Mouse (Mus musculus): ENCODE data around the gene Crls1. TPM values are rescaled to one million over a fixed set of nuclear protein-coding genes. Genes with fewer than 3 reads are reported as not detected.

The Crls1 gene
- total and polyA plus RNA-seq, 3 experiments: 19.5 to 21.9 (median 20.1) TPM

GRCm38 (mm10) chr2:132876991-132877390, 30.5 kb downstream of the Crls1 start:
- TF ChIP-seq EP300 (IDR thresholded peaks at IDR 0.05; ENCODE audit: insufficient read depth, low read depth, low read length): no peak
- TF ChIP-seq CTCF (IDR thresholded peaks at IDR 0.05): no peak
- no peak for TF ChIP-seq POLR2A (IDR thresholded peaks at IDR 0.05; ENCODE audit: insufficient read depth, low read depth, low read length)
- no peak for DNase-seq
- 77% methylated on average over 1 of the region's 1 CpGs for WGBS
- intact Hi-C loops (cut with DNase I): no loop called here
- no peak overlapping the region for H3K9ac ChIP-seq (ENCODE audit: low read depth, low read length)
- H3K79me2 ChIP-seq (replicated peaks; ENCODE audit: control insufficient read depth, insufficient read depth, low read length): no peaks in the 10 kb centered on the region
- no peak overlapping the region for H3K4me3 ChIP-seq
- H3K36me3 ChIP-seq (ENCODE audit: control insufficient read depth, insufficient read depth, low read length): no peaks in the 10 kb centered on the region
- H3K4me1 ChIP-seq (ENCODE audit: control insufficient read depth, insufficient read depth, low read length): no peaks in the 10 kb centered on the region
- H3K27me3 ChIP-seq (ENCODE audit: control insufficient read depth, insufficient read depth, low read length): peaks cover 9% of the 10 kb centered on the region
- no peak overlapping the region for H3K27ac ChIP-seq

- DNase-seq: peak; percentile 18 to 30
- no peak overlapping the region for H3K27ac ChIP-seq
- no peaks in the 10 kb centered on the region for H3K79me2 ChIP-seq (replicated peaks; ENCODE audit: control insufficient read depth, insufficient read depth, low read length)
- intact Hi-C loops (cut with DNase I): no loop called here
- no peaks in the 10 kb centered on the region for H3K36me3 ChIP-seq (ENCODE audit: control insufficient read depth, insufficient read depth, low read length)
- 1% methylated on average over 58 of the region's 58 CpGs for WGBS
- peak overlapping the region; percentile 34 for H3K4me3 ChIP-seq
- TF ChIP-seq CTCF (IDR thresholded peaks at IDR 0.05): no peak
- no peaks in the 10 kb centered on the region for H3K4me1 ChIP-seq (ENCODE audit: control insufficient read depth, insufficient read depth, low read length)
- H3K27me3 ChIP-seq (ENCODE audit: control insufficient read depth, insufficient read depth, low read length): peaks cover 9% of the 10 kb centered on the region
- H3K9ac ChIP-seq (ENCODE audit: low read depth, low read length): peak overlapping the region; percentile 36
Observed at GRCm38 (mm10) chr2:132879261-132880044, 33.0 kb downstream of the Crls1 start.

GRCm38 (mm10) chr2:132880844-132881645, 34.6 kb downstream of the Crls1 start, which contains the start of gene Lrrn4:
Gene Lrrn4 (minus strand): TSS chr2:132880891.
- Histone ChIP-seq H3K9ac (ENCODE audit: low read depth, low read length) (no peak within 1 kb of the TSS), H3K27ac (no peak within 1 kb of the TSS), H3K4me1 (ENCODE audit: control insufficient read depth, insufficient read depth, low read length) (no peaks in the 10 kb centered on the region), H3K36me3 (ENCODE audit: control insufficient read depth, insufficient read depth, low read length) (no peaks in the 10 kb centered on the region), H3K79me2 (replicated peaks; ENCODE audit: control insufficient read depth, insufficient read depth, low read length) (no peaks in the 10 kb centered on the region), H3K4me3 (no peak within 1 kb of the TSS), H3K27me3 (ENCODE audit: control insufficient read depth, insufficient read depth, low read length) (peaks cover 9% of the 10 kb centered on the region)
- no peak for DNase-seq
- TF ChIP-seq CTCF (IDR thresholded peaks at IDR 0.05): no peak
- TF ChIP-seq EP300 (IDR thresholded peaks at IDR 0.05; ENCODE audit: insufficient read depth, low read depth, low read length): no peak
- TF ChIP-seq POLR2A (IDR thresholded peaks at IDR 0.05; ENCODE audit: insufficient read depth, low read depth, low read length): no peak
- intact Hi-C loops (cut with DNase I): no loop called here
- 31% methylated on average over 12 of the region's 12 CpGs for WGBS

- H3K9ac ChIP-seq (ENCODE audit: low read depth, low read length): no peak overlapping the region
- peak in 1 of 2 experiments; percentile 16 for DNase-seq
- peaks cover 2% of the 10 kb centered on the region for H3K27me3 ChIP-seq (ENCODE audit: control insufficient read depth, insufficient read depth, low read length)
- no peaks in the 10 kb centered on the region for H3K4me1 ChIP-seq (ENCODE audit: control insufficient read depth, insufficient read depth, low read length)
- H3K27ac ChIP-seq: no peak overlapping the region
- WGBS: 44% methylated on average over 8 of the region's 8 CpGs
- intact Hi-C loops (cut with DNase I): no loop called here
- no peak for TF ChIP-seq EP300 (IDR thresholded peaks at IDR 0.05; ENCODE audit: insufficient read depth, low read depth, low read length)
- TF ChIP-seq CTCF (IDR thresholded peaks at IDR 0.05): no peak
- TF ChIP-seq POLR2A (IDR thresholded peaks at IDR 0.05; ENCODE audit: insufficient read depth, low read depth, low read length): no peak
- H3K4me3 ChIP-seq: no peak overlapping the region
- no peaks in the 10 kb centered on the region for H3K36me3 ChIP-seq (ENCODE audit: control insufficient read depth, insufficient read depth, low read length)
- H3K79me2 ChIP-seq (replicated peaks; ENCODE audit: control insufficient read depth, insufficient read depth, low read length): no peaks in the 10 kb centered on the region
Observed at GRCm38 (mm10) chr2:132884303-132884967, 38.0 kb downstream of the Crls1 start.

GRCm38 (mm10) chr2:132885312-132885711, 38.8 kb downstream of the Crls1 start:
- H3K27ac ChIP-seq: no peak overlapping the region
- TF ChIP-seq EP300 (IDR thresholded peaks at IDR 0.05; ENCODE audit: insufficient read depth, low read depth, low read length) (no peak), POLR2A (IDR thresholded peaks at IDR 0.05; ENCODE audit: insufficient read depth, low read depth, low read length) (no peak), CTCF (IDR thresholded peaks at IDR 0.05) (no peak)
- 66% methylated on average over 7 of the region's 7 CpGs for WGBS

More at GRCm38 (mm10) chr2:132885312-132885711, 38.8 kb downstream of the Crls1 start:
- no peak for DNase-seq
- Histone ChIP-seq H3K27me3 (ENCODE audit: control insufficient read depth, insufficient read depth, low read length) (no peaks in the 10 kb centered on the region), H3K9ac (ENCODE audit: low read depth, low read length) (no peak overlapping the region), H3K79me2 (replicated peaks; ENCODE audit: control insufficient read depth, insufficient read depth, low read length) (no peaks in the 10 kb centered on the region), H3K4me1 (ENCODE audit: control insufficient read depth, insufficient read depth, low read length) (no peaks in the 10 kb centered on the region), H3K4me3 (no peak overlapping the region), H3K36me3 (ENCODE audit: control insufficient read depth, insufficient read depth, low read length) (no peaks in the 10 kb centered on the region)
- intact Hi-C loops (cut with DNase I): no loop called here

Data from heart, adult 2 months (tissue).